Mouse (Mus musculus) MEL (cell line): ENCODE measurements around the gene Kmt2a. TPM values are rescaled to one million over a fixed set of nuclear protein-coding genes. Genes with fewer than 3 reads are reported as not detected.

ENCODE experiments used
- DNase-seq: peaks from one replicate; pipeline ENCODE4 v3.0.0; 2011; ENCODE audit warnings: low read depth, low spot score
- H3K27ac ChIP-seq: 2 replicates; pipeline ENCODE4 v1.5.1; 2012; ENCODE audit warnings: low read depth, mild to moderate bottlenecking, control low read depth, low read length, moderate library complexity; ENCODE audit not compliant: control insufficient read depth
- H3K27me3 ChIP-seq, 2 experiments: fragments of 150-350 bp in 1 of 2; sonication (generic) in 1 of 2; 2 replicates each; pipeline ENCODE4 v1.6.1; 2012; ENCODE audit warnings: low read length in 2 of 2, mild to moderate bottlenecking in 2 of 2, improper control_type of control experiment in 1 of 2, moderate library complexity in 1 of 2; ENCODE audit not compliant: insufficient read depth in 2 of 2, control insufficient read depth in 1 of 2
- H3K36me3 ChIP-seq, 2 experiments: 2 replicates each; pipeline ENCODE4 v1.6.1; 2012 to 2014; ENCODE audit warnings: low read length in 2 of 2, improper control_type of control experiment in 1 of 2, inconsistent platforms in 1 of 2, mild to moderate bottlenecking in 1 of 2; ENCODE audit not compliant: insufficient read depth in 2 of 2, control insufficient read depth in 1 of 2
- H3K4me1 ChIP-seq, 2 experiments: fragments of 150-350 bp in 1 of 2; sonication (generic) in 1 of 2; 2 replicates each; pipeline ENCODE4 v1.6.1; 2012; ENCODE audit warnings: low read length in 2 of 2, improper control_type of control experiment in 1 of 2, mild to moderate bottlenecking in 1 of 2; ENCODE audit not compliant: insufficient read depth in 2 of 2, control insufficient read depth in 1 of 2
- H3K4me3 ChIP-seq, 2 experiments: fragments of 150-350 bp in 1 of 2; sonication (generic) in 1 of 2; 2 replicates each; pipeline ENCODE4 v1.5.1; 2012; ENCODE audit warnings: low read depth in 2 of 2, low read length in 2 of 2, mild to moderate bottlenecking in 2 of 2, moderate library complexity in 2 of 2, control low read depth in 1 of 2, improper control_type of control experiment in 1 of 2; ENCODE audit not compliant: control insufficient read depth in 1 of 2, insufficient read depth in 1 of 2
- H3K79me2 ChIP-seq: 2 replicates; pipeline ENCODE4 v1.6.1; 2012; ENCODE audit warnings: mild to moderate bottlenecking, low read length, moderate library complexity; ENCODE audit not compliant: control insufficient read depth, poor library complexity, insufficient read depth
- H3K9ac ChIP-seq: 2 replicates; pipeline ENCODE4 v1.6.1; 2012; ENCODE audit warnings: low read depth, mild to moderate bottlenecking, control low read depth, low read length, moderate library complexity; ENCODE audit not compliant: control insufficient read depth, poor library complexity, severe bottlenecking
- H3K9me3 ChIP-seq: fragments of 150-350 bp; sonication (generic); replicated peaks from 2 replicates; pipeline ENCODE4 v1.6.1; 2012; ENCODE audit warnings: mild to moderate bottlenecking, low read length, improper control_type of control experiment, moderate library complexity; ENCODE audit not compliant: insufficient read depth
- BHLHE40 ChIP-seq: IDR thresholded peaks from 2 replicates; pipeline ENCODE4 v1.6.1; 2012; ENCODE audit warnings: low read depth, mild to moderate bottlenecking, inconsistent platforms, low read length, improper control_type of control experiment, borderline replicate concordance
- CHD1 ChIP-seq: IDR thresholded peaks from 2 replicates; pipeline ENCODE4 v1.6.1; 2012; ENCODE audit warnings: low read depth, mild to moderate bottlenecking, inconsistent platforms, low read length, improper control_type of control experiment
- CTCF ChIP-seq, 3 experiments: IDR thresholded peaks in 2 of 3; conservative IDR thresholded peaks in 1 of 3; 2 replicates each; pipeline ENCODE4 v1.5.1; 2011 to 2012; ENCODE audit warnings: low read length in 3 of 3, low read depth in 2 of 3, mild to moderate bottlenecking in 2 of 3, improper control_type of control experiment in 1 of 3, inconsistent platforms in 1 of 3, mixed read lengths in 1 of 3, moderate library complexity in 1 of 3; ENCODE audit not compliant: control insufficient read depth in 1 of 3, insufficient read depth in 1 of 3, poor library complexity in 1 of 3, severe bottlenecking in 1 of 3
- EP300 ChIP-seq, 2 experiments: IDR thresholded peaks; 2 replicates each; pipeline ENCODE4 v1.6.1; 2011; ENCODE audit warnings: improper control_type of control experiment in 2 of 2, low read length in 2 of 2, low read depth in 1 of 2, mild to moderate bottlenecking in 1 of 2
- GATA1 ChIP-seq: IDR thresholded peaks from 2 replicates; pipeline ENCODE4 v1.6.1; 2011; ENCODE audit warnings: low read depth, low read length, improper control_type of control experiment
- MAX ChIP-seq: IDR thresholded peaks from 2 replicates; pipeline ENCODE4 v1.6.1; 2011; ENCODE audit warnings: low read length, improper control_type of control experiment
- MAZ ChIP-seq: IDR thresholded peaks from 2 replicates; pipeline ENCODE4 v1.6.1; 2012; ENCODE audit warnings: low read depth, mild to moderate bottlenecking, inconsistent platforms, low read length, improper control_type of control experiment
- MXI1 ChIP-seq: IDR thresholded peaks from 2 replicates; pipeline ENCODE4 v1.6.1; 2011; ENCODE audit warnings: mild to moderate bottlenecking, low read depth, low read length, improper control_type of control experiment
- MYC ChIP-seq: IDR thresholded peaks from 2 replicates; pipeline ENCODE4 v1.6.1; 2011; ENCODE audit warnings: low read depth, mild to moderate bottlenecking, low read length, improper control_type of control experiment, moderate library complexity
- NRF1 ChIP-seq: IDR thresholded peaks from 2 replicates; pipeline ENCODE4 v1.6.1; 2014; ENCODE audit warnings: low read depth, mild to moderate bottlenecking, inconsistent platforms, low read length, improper control_type of control experiment, moderate library complexity; ENCODE audit not compliant: poor library complexity, insufficient read depth, severe bottlenecking
- POLR2AphosphoS5 ChIP-seq: IDR thresholded peaks from 2 replicates; pipeline ENCODE4 v1.6.1; 2012; ENCODE audit warnings: low read depth, borderline replicate concordance, mild to moderate bottlenecking, inconsistent platforms, low read length, moderate library complexity, mixed read lengths
- RCOR1 ChIP-seq: IDR thresholded peaks from 2 replicates; pipeline ENCODE4 v1.6.1; 2012; ENCODE audit warnings: low read depth, mild to moderate bottlenecking, inconsistent platforms, low read length, improper control_type of control experiment
- SMC3 ChIP-seq: IDR thresholded peaks from 2 replicates; pipeline ENCODE4 v1.6.1; 2011; ENCODE audit warnings: low read depth, low read length, improper control_type of control experiment
- TBP ChIP-seq: IDR thresholded peaks from 2 replicates; pipeline ENCODE4 v1.8.0; 2011; ENCODE audit warnings: low read depth, low read length, improper control_type of control experiment
- USF2 ChIP-seq, 2 experiments: IDR thresholded peaks; 2 replicates each; pipeline ENCODE4 v1.6.1; 2011 to 2012; ENCODE audit warnings: improper control_type of control experiment in 2 of 2, low read length in 2 of 2, borderline replicate concordance in 1 of 2, inconsistent platforms in 1 of 2, low read depth in 1 of 2, mild to moderate bottlenecking in 1 of 2; ENCODE audit not compliant: insufficient read depth in 1 of 2
- ZMIZ1 ChIP-seq: IDR thresholded peaks from 2 replicates; pipeline ENCODE4 v1.6.1; 2012; ENCODE audit warnings: low read depth, mild to moderate bottlenecking, inconsistent platforms, low read length, improper control_type of control experiment, moderate library complexity
- polyA plus RNA-seq, 2 experiments: library from polyadenylated mRNA; stranded (reverse) in 1 of 2; unstranded in 1 of 2; fragments of >175 nt in 1 of 2; fragments of >200 nt in 1 of 2; gene quantifications; 2 replicates each; pipeline versions ENCODE4 v1.2.1 to v1.2.4; 2012; ENCODE audit warnings: low replicate concordance in 2 of 2, low read depth in 1 of 2; ENCODE audit not compliant: insufficient read length in 2 of 2, insufficient read depth in 1 of 2, missing spikeins in 1 of 2
- total RNA-seq: library from RNA; depleted of rRNA; stranded (reverse); fragments of 300-350 nt; gene quantifications from 2 replicates; pipeline ENCODE4 v1.2.3, GENCODE M21; 2012

The Kmt2a gene
- total and polyA plus RNA-seq, 3 experiments, result 4.7 to 27.3 (median 11.7) TPM

- peak; percentile 52; the same call in 1 of the 2 replicates for TF ChIP-seq NRF1
- TF ChIP-seq USF2 (IDR thresholded peaks at IDR 0.05; ENCODE audit: borderline replicate concordance in 1 of 2, insufficient read depth in 1 of 2, low read depth in 1 of 2, low read length in 2 of 2), result no peak
- TF ChIP-seq TBP, result peak; percentile 90
- TF ChIP-seq EP300 (IDR thresholded peaks at IDR 0.05; ENCODE audit: low read depth in 1 of 2, low read length in 2 of 2), result peak in 1 of 2 experiments; percentile 62; a peak in 3 of 4 replicates
- peak; percentile 38 for TF ChIP-seq SMC3
- TF ChIP-seq MAZ, result peak; percentile 98
- no peak for TF ChIP-seq ZMIZ1
- peak; percentile 0; the same call in 1 of the 2 replicates for TF ChIP-seq GATA1
- peak; percentile 84 for TF ChIP-seq MXI1
- peak; percentile 74 for TF ChIP-seq MAX
- peak; percentile 77 for TF ChIP-seq MYC
These were observed 108.1 kb downstream of the Kmt2a start (continued) for GRCm38 (mm10) chr9:44772750-44773651.

- peaks cover 5% of the 10 kb centered on the region for H3K79me2 ChIP-seq
- peak overlapping the region; percentile 48 to 59 for H3K4me3 ChIP-seq
- no peak for DNase-seq
- peaks cover 0 to 8% of the 10 kb centered on the region in 2 experiments; a peak in 1 of 4 replicates for H3K4me1 ChIP-seq
- peak overlapping the region; percentile 68 for H3K9ac ChIP-seq
- no peaks in the 10 kb centered on the region for H3K9me3 ChIP-seq
- H3K27me3 ChIP-seq, result no peaks in the 10 kb centered on the region
- H3K27ac ChIP-seq, result peak overlapping the region; percentile 98
- TF ChIP-seq CHD1, result 0 out of 2 replicates have a peak, but pooled peaks have one; percentile 68
- 0 out of 4 replicates have a peak, but pooled peaks of 1 of the 2 experiments have one; percentile 22 for TF ChIP-seq EP300 (IDR thresholded peaks at IDR 0.05; ENCODE audit: low read depth in 1 of 2, low read length in 2 of 2)
- TF ChIP-seq MYC, result no peak
- 0 out of 2 replicates have a peak, but pooled peaks have one; percentile 2 for TF ChIP-seq GATA1
- TF ChIP-seq CTCF (IDR thresholded peaks at IDR 0.05 in 2 of 3, conservative IDR thresholded peaks at IDR 0.05 in 1 of 3; ENCODE audit: control insufficient read depth in 1 of 3, insufficient read depth in 1 of 3, low read depth in 2 of 3, low read length in 3 of 3, poor library complexity in 1 of 3, severe bottlenecking in 1 of 3), result no peak
- TF ChIP-seq BHLHE40, result no peak
- TF ChIP-seq POLR2AphosphoS5, result no peak
- TF ChIP-seq RCOR1, result no peak
- TF ChIP-seq, all 39 proteins: peak for 3
- H3K36me3 ChIP-seq, result peaks cover 0 to 9% of the 10 kb centered on the region in 2 experiments; a peak in 2 of 4 replicates
These were observed 108.7 kb downstream of the Kmt2a start for GRCm38 (mm10) chr9:44772392-44772749.
